8 mouse cellular contexts compared by ENCODE assay signal in the genomic region with DNA sequence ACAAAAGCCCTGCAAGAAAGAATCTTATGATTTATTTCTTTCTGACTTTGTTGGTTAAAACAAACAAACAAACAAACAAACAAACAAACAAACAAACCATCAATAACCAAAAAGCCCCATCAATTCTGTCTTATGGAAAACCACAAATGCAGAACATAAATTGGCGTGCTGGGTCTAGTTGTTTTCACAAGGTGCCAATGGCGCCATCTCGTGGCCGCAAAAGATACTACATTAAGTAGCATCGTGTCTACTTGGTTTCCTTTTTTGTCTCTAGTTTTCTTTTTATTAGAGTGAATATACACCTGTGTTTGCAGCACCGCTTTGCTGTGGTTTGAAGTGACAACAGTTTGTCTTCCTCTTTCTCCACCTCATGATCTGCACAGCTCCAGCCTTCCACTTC. TPM values are rescaled to one million over a fixed set of nuclear protein-coding genes. Genes with fewer than 3 reads are reported as not detected.
DNase-seq lines count a peak whose midpoint lies in the region; ATAC-seq and TF ChIP-seq lines count a peak whose summit lies in the region.
"Had no signal": no experiment of that assay in that cellular context is flagged by ENCODE, and none has a peak within 500 bp of the region (broad histone marks: within the 10 kb centered on the region; RNA-seq: fewer than 3 reads in every experiment).

No protein-coding gene starts in this region.

- no peak for TF ChIP-seq EP300 in CH12.LX (IDR thresholded peaks at IDR 0.05; ENCODE audit: low read length)

- TF ChIP-seq CTCF in CH12.LX (conservative IDR thresholded peaks at IDR 0.05 in 1 of 2, IDR thresholded peaks at IDR 0.05 in 1 of 2; ENCODE audit: low read depth in 2 of 2, low read length in 2 of 2) (peak; percentile 75 to 86), Patski (IDR thresholded peaks at IDR 0.05) (peak; percentile 81)

- no peak overlapping the region for H3K27ac ChIP-seq in CH12.LX (ENCODE audit: insufficient read depth, low read depth)
- H3K27ac ChIP-seq: macrophage had no signal

- peak; percentile 81 for TF ChIP-seq RAD21 in CH12.LX (IDR thresholded peaks at IDR 0.05; ENCODE audit: low read depth, low read length)

- POLR2A ChIA-PET in Patski (lab: Charles Lee), result no interaction called here

- H3K4me3 ChIP-seq in CH12.LX (replicated peaks in 1 of 3; ENCODE audit: low read depth in 2 of 3, low read length in 2 of 3, poor library complexity in 1 of 3), result no peak overlapping the region

- H3K4me2 ChIP-seq in CH12.LX (ENCODE audit: insufficient read depth, low read depth, poor library complexity, severe bottlenecking), result peak overlapping the region; percentile 55

- TF ChIP-seq POLR2A in CH12.LX (IDR thresholded peaks at IDR 0.05; ENCODE audit: low read depth, low read length), result no peak

- peaks cover 2 to 11% of the 10 kb centered on the region in 2 experiments; a peak in 3 of 4 replicates for H3K4me1 ChIP-seq in CH12.LX (ENCODE audit: control insufficient read depth in 1 of 2, insufficient read depth in 2 of 2)

- H3K79me2 ChIP-seq in CH12.LX (replicated peaks; ENCODE audit: control insufficient read depth, extremely low read depth, insufficient read depth, poor library complexity, severe bottlenecking), result no peaks in the 10 kb centered on the region

- H3K9me3 ChIP-seq in CH12.LX (replicated peaks; ENCODE audit: low read length), result no peaks in the 10 kb centered on the region

- DNase-seq in CH12.LX (ENCODE audit: extremely low read depth) (peak; percentile 74), Patski (ENCODE audit: low read depth, low spot score) (no peak)
- peak; percentile 86 to 90 for DNase-seq in cerebellum, postnatal 14 days
- peak; percentile 81 for DNase-seq in gastrocnemius, postnatal 10 days
- peak; percentile 43 to 86 for DNase-seq in layer of hippocampus, adult 8-10 months (ENCODE audit: low spot score in 2 of 2)
- peak; percentile 86 for DNase-seq in lung, postnatal 14 days
- DNase-seq in spleen, postnatal 10 days (ENCODE audit: low spot score in 2 of 2), result peak; percentile 50 to 84

- CTCF ChIA-PET in Patski (lab: Charles Lee), result interaction anchor here (0.9 to 3.1 kb wide), 6 partner anchors 9 to 177 kb away, joined by 3 to 34 read pairs (median 3); no protein-coding TSS in a partner anchor

- in situ Hi-C loops in CH12.LX (cut with MboI; ENCODE audit: low pct_ligation_motif_present, low pct_unique_long_range_greater_than_20kb, low sequenced_read_pairs), result no loop called here
- in situ Hi-C loops in Patski (cut with MboI; ENCODE audit: low pct_unique_long_range_greater_than_20kb), result loop anchor here (25.0 kb wide), 1 partner anchor 788 kb away; no protein-coding TSS in a partner anchor

- no peaks in the 10 kb centered on the region for H3K36me3 ChIP-seq in CH12.LX (replicated peaks in 1 of 2; ENCODE audit: control insufficient read depth in 1 of 2, insufficient read depth in 1 of 2, low read length in 1 of 2)

- no peak for ATAC-seq in Patski

- dilution Hi-C loops in CH12.LX (cut with MboI; ENCODE audit: extremely low pct_ligation_motif_present, extremely low pct_unique_long_range_greater_than_20kb, low sequenced_read_pairs), result no loop called here

- H3K9ac ChIP-seq in CH12.LX (ENCODE audit: insufficient read depth, low read depth), result no peak overlapping the region

- H3K27me3 ChIP-seq in CH12.LX (replicated peaks), result peaks cover 3% of the 10 kb centered on the region
- H3K27me3 ChIP-seq in Patski, result no peaks in the 10 kb centered on the region

TF ChIP-seq in CH12.LX, 34 proteins besides CTCF, POLR2A, EP300 and RAD21:
- TF ChIP-seq SMC3 (IDR thresholded peaks at IDR 0.05; ENCODE audit: low read depth, low read length) (peak; percentile 89), NELFE (IDR thresholded peaks at IDR 0.05; ENCODE audit: low read depth, low read length) (0 out of 2 replicates have a peak, but pooled peaks have one; percentile 6), ETS1 (conservative IDR thresholded peaks at IDR 0.05; ENCODE audit: low read depth, low read length) (no peak)
TF ChIP-seq in CH12.LX: peak in this region for 2.

RNA-seq across cellular contexts. Expression of gene Kcnj5, which starts 6.2 kb away (rescaled TPM):
- total RNA-seq in CH12.LX (2012; rRNA removed) (not detected in 2 replicates), CH12.LX (2014; rRNA removed) (not detected in 2 replicates)
- polyA plus RNA-seq in CH12.LX (2012; ENCODE audit: insufficient read length, low read depth) (not detected in 2 replicates), Patski (2021) (not detected)
- total RNA-seq in gastrocnemius, postnatal 10 days (2021), result under 1 TPM in 1 of 2 experiments, not detected in 1; 0.09 TPM
- total RNA-seq in layer of hippocampus, adult 8-10 months (2022), result under 1 TPM; 0.27 to 0.43 (median 0.40) TPM

RNA-seq across cellular contexts. Expression of gene Kcnj1, which starts 22.0 kb away (rescaled TPM):
- not detected in 2 replicates for total RNA-seq in CH12.LX (2012; rRNA removed)
- total RNA-seq in CH12.LX (2014; rRNA removed), result 0.11 and 0.19 TPM in 2 replicates
- 0.07 and 0.08 TPM in 2 replicates for polyA plus RNA-seq in CH12.LX (2012; ENCODE audit: insufficient read length, low read depth)
- 0.01 TPM for polyA plus RNA-seq in Patski (2021)
- total RNA-seq in gastrocnemius, postnatal 10 days (2021), result not detected
- total RNA-seq in layer of hippocampus, adult 8-10 months (2022), result not detected
- polyA plus RNA-seq: macrophage had no signal
